Mouse (Mus musculus): ENCODE results near the gene Fam184a.

DNA sequence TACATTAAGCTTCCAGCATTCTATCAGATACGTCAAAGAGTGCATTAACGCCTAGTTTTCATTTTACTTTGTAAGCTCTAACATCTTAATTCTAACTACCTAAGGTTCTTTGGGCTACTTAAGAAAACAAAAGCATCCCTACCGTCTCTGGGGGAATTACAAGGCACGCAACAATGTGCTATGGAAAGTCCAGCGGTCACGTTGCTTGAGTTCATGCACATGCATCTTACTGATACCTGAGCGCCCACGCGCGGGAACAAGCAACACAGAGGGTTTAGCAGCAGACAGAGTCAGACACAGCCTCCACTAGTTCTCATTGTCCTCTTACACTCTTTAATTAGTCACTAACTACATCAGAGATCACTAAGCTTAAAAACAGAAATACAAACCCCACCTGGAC is 116.8 kb downstream of the Fam184a start:
- TF ChIP-seq SRF (IDR thresholded peaks at IDR 0.05; ENCODE audit: control insufficient read depth, insufficient read length, low read depth) (no peak), MAX (IDR thresholded peaks at IDR 0.05; ENCODE audit: low read depth) (no peak), CEBPB (IDR thresholded peaks at IDR 0.05; ENCODE audit: insufficient read depth, poor library complexity, severe bottlenecking) (no peak), POLR2AphosphoS2 (IDR thresholded peaks at IDR 0.05; ENCODE audit: insufficient read length, low read depth) (no peak), E2F4 (IDR thresholded peaks at IDR 0.05; ENCODE audit: insufficient read depth) (no peak), MYOG (IDR thresholded peaks at IDR 0.05; ENCODE audit: control insufficient read depth in 1 of 3, insufficient read depth in 1 of 3, insufficient read length in 2 of 3, low read depth in 2 of 3) (no peak), TCF12 (IDR thresholded peaks at IDR 0.05; ENCODE audit: insufficient read depth, poor library complexity, severe bottlenecking) (no peak)
